Mouse (Mus musculus) spleen, postnatal 4 days (tissue): ENCODE measurements at regions not wholly inside any gene's neighbourhood (a gene's known extent, or its start where the extent isn't known, plus 50 kb on each side); places are given as distances from the start of the nearest gene placed in this dataset.

Experiments used
- DNase-seq, 2 experiments: peaks; one replicate each; pipeline ENCODE4 v3.0.0; 2022; ENCODE audit warnings: low spot score in 2 of 2

- DNase-seq = no peak
Measured at GRCm38 (mm10) chr6:99898077-99898476, 171.9 kb upstream of the Prok2 start.

- no peak for DNase-seq
Measured at GRCm38 (mm10) chr6:99895558-99895957, 169.4 kb upstream of the Prok2 start.

- DNase-seq = no peak
Measured at GRCm38 (mm10) chr6:99893936-99894335, 167.7 kb upstream of the Prok2 start.

- DNase-seq = no peak
Measured at GRCm38 (mm10) chr6:99892204-99892603, 166.0 kb upstream of the Prok2 start.

GRCm38 (mm10) chr6:99891790-99892189 is 165.6 kb upstream of the Prok2 start:
- DNase-seq = no peak

- no peak for DNase-seq
Measured at GRCm38 (mm10) chr6:99890805-99891204, 164.6 kb upstream of the Prok2 start.

- DNase-seq = no peak
Measured at GRCm38 (mm10) chr6:99889055-99889454, 162.9 kb upstream of the Prok2 start.

- DNase-seq = no peak
Measured at GRCm38 (mm10) chr6:99887904-99888303, 161.7 kb upstream of the Prok2 start.

- DNase-seq = no peak
Measured at GRCm38 (mm10) chr6:99884755-99885154, 158.6 kb upstream of the Prok2 start.

- DNase-seq = no peak
Measured at GRCm38 (mm10) chr6:99884054-99884453, 157.9 kb upstream of the Prok2 start.

GRCm38 (mm10) chr6:99881606-99882005 is 155.4 kb upstream of the Prok2 start:
- no peak for DNase-seq

- no peak for DNase-seq
Measured at GRCm38 (mm10) chr6:99874852-99875251, 148.7 kb upstream of the Prok2 start.

- no peak for DNase-seq
Measured at GRCm38 (mm10) chr6:99874029-99874428, 147.8 kb upstream of the Prok2 start.

- DNase-seq = no peak
Measured at GRCm38 (mm10) chr6:99866061-99866460, 139.9 kb upstream of the Prok2 start.

GRCm38 (mm10) chr6:99864949-99865348 is 138.8 kb upstream of the Prok2 start:
- no peak for DNase-seq

- no peak for DNase-seq
Measured at GRCm38 (mm10) chr6:99863418-99863817, 137.2 kb upstream of the Prok2 start.

GRCm38 (mm10) chr6:99857411-99857810 is 131.2 kb upstream of the Prok2 start:
- DNase-seq = no peak

- DNase-seq = no peak
Measured at GRCm38 (mm10) chr6:99853716-99854115, 127.5 kb upstream of the Prok2 start.

- no peak for DNase-seq
Measured at GRCm38 (mm10) chr6:99850706-99851105, 124.5 kb upstream of the Prok2 start.

- DNase-seq = no peak
Measured at GRCm38 (mm10) chr6:99845508-99845846, 119.3 kb upstream of the Prok2 start.

GRCm38 (mm10) chr6:99844775-99845507 is 118.7 kb upstream of the Prok2 start:
- no peak for DNase-seq

- no peak for DNase-seq
Measured at GRCm38 (mm10) chr6:99843507-99843906, 117.3 kb upstream of the Prok2 start.

GRCm38 (mm10) chr6:99842723-99843122 is 116.5 kb upstream of the Prok2 start:
- DNase-seq = no peak

- DNase-seq = no peak
Measured at GRCm38 (mm10) chr6:99840823-99841222, 114.6 kb upstream of the Prok2 start.
